Mouse (Mus musculus) lung, embryonic 14.5 days (tissue): ENCODE results near the gene Spryd4. TPM values are rescaled to one million over a fixed set of nuclear protein-coding genes. Genes with fewer than 3 reads are reported as not detected.
A peak's percentile ranks its signal among the peaks of the same experiment; 100 is the strongest.
"Not testable (repeated sequence)": the region's sequence is repeated elsewhere in the genome, so short reads cannot be mapped to it uniquely, and the experiment has no call there.

ENCODE experiments used
- ATAC-seq: fragments of 200-750 bp; cut with Nextera tagmentation; 2 replicates; pipeline ENCODE4 v1.8.0; 2017; ENCODE audit warnings: mild to moderate bottlenecking, moderate TSS enrichment, moderate library complexity; ENCODE audit not compliant: insufficient read depth
- DNase-seq: peaks from one replicate; pipeline ENCODE4 v3.0.0-alpha.2; 2015
- H3K27ac ChIP-seq: fragments of 300-500 bp; sonication (generic); 2 replicates; pipeline ENCODE4 v1.5.1; 2014; ENCODE audit warnings: low read depth, mild to moderate bottlenecking, moderate library complexity
- H3K27me3 ChIP-seq: fragments of 300-500 bp; sonication (generic); 2 replicates; pipeline ENCODE4 v1.6.1; 2014; ENCODE audit warnings: low read length, control low read depth; ENCODE audit not compliant: insufficient read depth
- H3K36me3 ChIP-seq: fragments of 300-500 bp; sonication (generic); 2 replicates; pipeline ENCODE4 v1.6.1; 2014; ENCODE audit warnings: control low read depth; ENCODE audit not compliant: insufficient read depth
- H3K4me1 ChIP-seq: fragments of 300-500 bp; sonication (generic); 2 replicates; pipeline ENCODE4 v1.6.1; 2014; ENCODE audit warnings: antibody characterized with exemption, control low read depth; ENCODE audit not compliant: insufficient read depth
- H3K4me2 ChIP-seq: fragments of 300-500 bp; sonication (generic); 2 replicates; pipeline ENCODE4 v1.6.1; 2014; ENCODE audit warnings: mild to moderate bottlenecking
- H3K4me3 ChIP-seq: fragments of 300-500 bp; sonication (generic); 2 replicates; pipeline ENCODE4 v1.5.1; 2014; ENCODE audit warnings: low read depth, low read length
- H3K9ac ChIP-seq: fragments of 300-500 bp; sonication (generic); 2 replicates; pipeline ENCODE4 v1.6.1; 2014
- H3K9me3 ChIP-seq: fragments of 300-500 bp; sonication (generic); 2 replicates; pipeline ENCODE4 v1.6.1; 2016; ENCODE audit warnings: low read depth, low read length, control low read depth
- CTCF ChIP-seq: IDR thresholded peaks from 2 replicates; pipeline ENCODE4 v1.5.1; 2016; ENCODE audit warnings: antibody characterized with exemption, low read depth
- WGBS: fragments of 180-500 bp; shearing (Covaris S2); extraction: QIAGEN DNeasy Blood & Tissue Kit; methylation state at CpG from one replicate; pipeline ENCODE4 v1.1.7; 2014; 5-methylcytosine and 5-hydroxymethylcytosine counted together
- polyA plus RNA-seq: library from polyadenylated mRNA; unstranded; fragments of >200 nt; fragmentation: Nextera tagmentation; extraction: Ambion mirVana; gene quantifications from 2 replicates; pipeline ENCODE4 v1.2.1, GENCODE M21; 2014

Spryd4 gene
- polyA plus RNA-seq, 1 experiment from 2014 or later: 27.3 TPM

- ATAC-seq: peak; percentile 89
- under 1% methylated on average over 64 of the region's 79 CpGs for WGBS
- H3K36me3 ChIP-seq: no peaks in the 10 kb centered on the region
- no peaks in the 10 kb centered on the region for H3K4me1 ChIP-seq
- H3K4me3 ChIP-seq: peak overlapping the region; percentile 70
- TF ChIP-seq CTCF: no peak
- peaks cover 23% of the 10 kb centered on the region for H3K27me3 ChIP-seq
- peak overlapping the region; percentile 98 for H3K4me2 ChIP-seq
- H3K27ac ChIP-seq: no peak overlapping the region
- no peaks in the 10 kb centered on the region for H3K9me3 ChIP-seq
- H3K9ac ChIP-seq: peak overlapping the region; percentile 57
- DNase-seq: peak; percentile 38
Observed at GRCm38 (mm10) chr10:128194551-128195461, 16.8 kb downstream of the Spryd4 start.

GRCm38 (mm10) chr10:128194024-128194550 lies 17.5 kb downstream of the Spryd4 start, which contains the start of gene Gls2:
Gls2 (plus strand) TSS chr10:128194457.
- Histone ChIP-seq H3K4me3 (peak within 1 kb of the TSS; percentile 70), H3K9ac (peak within 1 kb of the TSS; percentile 68), H3K36me3 (no peaks in the 10 kb centered on the region), H3K4me1 (no peaks in the 10 kb centered on the region), H3K4me2 (peak within 1 kb of the TSS; percentile 98), H3K27me3 (peaks cover 23% of the 10 kb centered on the region), H3K9me3 (no peaks in the 10 kb centered on the region), H3K27ac (no peak within 1 kb of the TSS)
- peak; percentile 98 for DNase-seq
- no peak for TF ChIP-seq CTCF
- WGBS: under 1% methylated on average over 46 of the region's 46 CpGs
- ATAC-seq: peak; percentile 97

GRCm38 (mm10) chr10:128193113-128193512 lies 18.5 kb downstream of the Spryd4 start:
- peaks cover 23% of the 10 kb centered on the region for H3K27me3 ChIP-seq
- no peaks in the 10 kb centered on the region for H3K9me3 ChIP-seq
- no peaks in the 10 kb centered on the region for H3K36me3 ChIP-seq
- 83% methylated on average over 6 of the region's 6 CpGs for WGBS
- H3K4me1 ChIP-seq: no peaks in the 10 kb centered on the region
- no peak for ATAC-seq
- no peak for DNase-seq
- H3K9ac ChIP-seq: no peak overlapping the region
- H3K27ac ChIP-seq: no peak overlapping the region
- no peak for TF ChIP-seq CTCF
- no peak overlapping the region for H3K4me3 ChIP-seq
- H3K4me2 ChIP-seq: no peak overlapping the region

- WGBS: 89% methylated on average over 3 of the region's 3 CpGs
- not testable (repeated sequence) for H3K9ac ChIP-seq, H3K36me3 ChIP-seq, H3K9me3 ChIP-seq, H3K4me1 ChIP-seq, H3K4me2 ChIP-seq, ATAC-seq, H3K27ac ChIP-seq, DNase-seq, H3K4me3 ChIP-seq
- peaks cover 23% of the 10 kb centered on the region for H3K27me3 ChIP-seq
Observed at GRCm38 (mm10) chr10:128192030-128192766, 19.4 kb downstream of the Spryd4 start.

GRCm38 (mm10) chr10:128191472-128191871 lies 20.1 kb downstream of the Spryd4 start:
- H3K4me3 ChIP-seq: no peak overlapping the region
- no peak for TF ChIP-seq CTCF
- DNase-seq (no peak), ATAC-seq (no peak)
- peaks cover 18% of the 10 kb centered on the region for H3K27me3 ChIP-seq
- H3K36me3 ChIP-seq: no peaks in the 10 kb centered on the region
- H3K27ac ChIP-seq: no peak overlapping the region
- no peak overlapping the region for H3K9ac ChIP-seq
- no peaks in the 10 kb centered on the region for H3K4me1 ChIP-seq
- no peaks in the 10 kb centered on the region for H3K9me3 ChIP-seq
- no peak overlapping the region for H3K4me2 ChIP-seq
- 56% methylated on average over 2 of the region's 2 CpGs for WGBS

GRCm38 (mm10) chr10:128188242-128188877 lies 23.2 kb downstream of the Spryd4 start:
- Histone ChIP-seq H3K36me3 (no peaks in the 10 kb centered on the region), H3K9me3 (no peaks in the 10 kb centered on the region), H3K27me3 (no peaks in the 10 kb centered on the region), H3K4me1 (no peaks in the 10 kb centered on the region), H3K4me2 (no peak overlapping the region), H3K4me3 (no peak overlapping the region), H3K27ac (no peak overlapping the region), H3K9ac (no peak overlapping the region)
- DNase-seq (peak; percentile 96), ATAC-seq (no peak)
- peak; percentile 80 for TF ChIP-seq CTCF
- WGBS: 44% methylated on average over 2 of the region's 2 CpGs
